Mouse (Mus musculus) lung, embryonic 15.5 days (tissue): ENCODE data around the gene Btbd35f6. TPM values are rescaled to one million over a fixed set of nuclear protein-coding genes. Genes with fewer than 3 reads are reported as not detected.
"Not testable (repeated sequence)": the region's sequence is repeated elsewhere in the genome, so short reads cannot be mapped to it uniquely, and the experiment has no call there.

ENCODE experiments used
- ATAC-seq: fragments of 200-750 bp; cut with Nextera tagmentation; 2 replicates; pipeline ENCODE4 v1.8.0; 2017; ENCODE audit warnings: moderate number of reproducible peaks, borderline replicate concordance; ENCODE audit not compliant: low FRiP score, low TSS enrichment; ENCODE audit errors: extremely low read depth
- H3K27ac ChIP-seq: fragments of 300-500 bp; sonication (generic); 2 replicates; pipeline ENCODE4 v1.5.1; 2015; ENCODE audit warnings: moderate library complexity, mild to moderate bottlenecking, inconsistent platforms
- H3K27me3 ChIP-seq: fragments of 300-500 bp; sonication (generic); 2 replicates; pipeline ENCODE4 v1.6.1; 2015; ENCODE audit warnings: inconsistent platforms
- H3K36me3 ChIP-seq: fragments of 300-500 bp; sonication (generic); 2 replicates; pipeline ENCODE4 v1.6.1; 2015; ENCODE audit warnings: inconsistent platforms
- H3K4me1 ChIP-seq: fragments of 300-500 bp; sonication (generic); 2 replicates; pipeline ENCODE4 v1.6.1; 2015; ENCODE audit warnings: inconsistent platforms
- H3K4me2 ChIP-seq: fragments of 300-500 bp; sonication (generic); 2 replicates; pipeline ENCODE4 v1.6.1; 2015; ENCODE audit warnings: inconsistent platforms, mild to moderate bottlenecking, moderate library complexity
- H3K4me3 ChIP-seq: fragments of 300-500 bp; sonication (generic); 2 replicates; pipeline ENCODE4 v1.5.1; 2015; ENCODE audit warnings: mild to moderate bottlenecking, inconsistent platforms
- H3K9ac ChIP-seq: fragments of 300-500 bp; sonication (generic); 2 replicates; pipeline ENCODE4 v1.6.1; 2015; ENCODE audit warnings: inconsistent platforms
- H3K9me3 ChIP-seq: fragments of 300-500 bp; sonication (generic); 2 replicates; pipeline ENCODE4 v1.6.1; 2016; ENCODE audit warnings: inconsistent platforms
- WGBS: fragments of 180-500 bp; shearing (Covaris S2); methylation state at CpG from one replicate; pipeline ENCODE4 v1.1.7; 2015; 5-methylcytosine and 5-hydroxymethylcytosine counted together
- polyA plus RNA-seq: library from polyadenylated mRNA; unstranded; fragments of >200 nt; fragmentation: Nextera tagmentation; extraction: Ambion mirVana; gene quantifications from 2 replicates; pipeline ENCODE4 v1.2.1, GENCODE M21; 2015

Btbd35f6 gene
- polyA plus RNA-seq: not detected in 2 replicates

DNA sequence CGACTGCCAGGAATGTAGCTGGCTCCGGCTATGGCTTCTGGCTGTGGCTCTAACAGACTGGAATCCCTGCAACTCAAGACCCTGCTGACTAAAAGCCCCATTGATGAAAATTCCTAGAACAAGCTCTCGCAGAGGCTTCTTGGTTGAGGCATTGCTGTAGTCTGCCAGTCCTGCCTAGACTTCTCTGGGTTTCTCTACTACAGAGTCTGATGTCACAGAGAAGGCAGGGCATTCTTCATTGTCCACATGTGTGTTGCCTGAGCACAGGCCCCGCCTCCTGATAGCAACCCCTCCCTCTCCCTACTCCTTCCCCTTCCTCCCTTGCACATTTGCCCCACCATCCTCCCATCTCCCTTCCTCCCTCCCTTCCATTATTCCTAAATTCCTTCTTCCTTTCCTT lies at the start of gene Btbd35f6:
Gene Btbd35f6 (minus strand): TSS at position 101 of the 400 bp plus-strand sequence.
- not testable (repeated sequence) for H3K36me3 ChIP-seq, H3K4me3 ChIP-seq, H3K27me3 ChIP-seq, H3K4me2 ChIP-seq, ATAC-seq, H3K9ac ChIP-seq, H3K9me3 ChIP-seq, H3K27ac ChIP-seq, H3K4me1 ChIP-seq
- WGBS: 55% methylated on average over 2 of the region's 4 CpGs

DNA sequence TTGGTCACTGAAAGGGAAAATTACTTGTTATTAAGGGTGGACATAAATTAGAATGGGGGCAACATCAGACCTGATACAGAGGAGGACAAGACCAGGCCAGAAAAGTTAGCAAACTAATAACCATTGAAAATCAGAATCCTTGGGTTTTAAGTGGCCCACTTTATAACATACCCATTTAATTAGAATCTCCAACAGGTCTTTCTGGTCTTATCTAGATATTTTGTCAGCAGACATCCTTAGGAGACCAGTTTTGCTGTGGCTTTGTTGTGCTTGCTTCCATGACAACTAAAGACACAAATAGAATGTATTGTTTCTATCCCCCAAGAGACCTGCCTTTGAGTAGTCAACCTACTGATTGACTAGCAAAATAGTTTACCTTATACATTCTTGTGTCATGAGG lies 30.4 kb upstream of the Btbd35f6 start, which contains the start of gene Gm21870:
Gene Gm21870 (minus strand): TSS at position 101 of the 400 bp plus-strand sequence.
- H3K9me3 ChIP-seq, H3K4me2 ChIP-seq, H3K27me3 ChIP-seq, H3K27ac ChIP-seq, H3K9ac ChIP-seq, ATAC-seq, H3K36me3 ChIP-seq, H3K4me3 ChIP-seq, H3K4me1 ChIP-seq: not testable (repeated sequence)

DNA sequence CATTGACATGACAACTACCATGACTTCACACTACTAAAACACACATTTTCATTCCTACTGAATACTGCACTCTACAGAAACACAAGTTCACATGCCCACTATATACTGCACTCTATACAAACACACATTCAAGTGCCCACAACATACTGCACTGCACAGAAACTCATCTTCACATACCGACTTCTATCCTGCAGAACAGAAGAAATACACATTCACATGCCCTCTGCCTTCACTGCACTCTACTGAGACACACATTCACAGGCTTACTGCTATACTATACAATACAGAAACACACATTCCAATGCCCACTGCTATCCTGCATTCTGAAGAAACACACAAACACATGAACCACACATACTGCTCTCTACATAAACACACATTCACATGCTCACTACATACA lies 26.1 kb downstream of the Btbd35f6 start:
- not testable (repeated sequence) for H3K9ac ChIP-seq, H3K4me1 ChIP-seq, H3K27ac ChIP-seq, H3K36me3 ChIP-seq, H3K27me3 ChIP-seq, H3K4me3 ChIP-seq, H3K9me3 ChIP-seq, H3K4me2 ChIP-seq, ATAC-seq
- WGBS: no CpG with 5 or more reads among the region's 1 CpGs

DNA sequence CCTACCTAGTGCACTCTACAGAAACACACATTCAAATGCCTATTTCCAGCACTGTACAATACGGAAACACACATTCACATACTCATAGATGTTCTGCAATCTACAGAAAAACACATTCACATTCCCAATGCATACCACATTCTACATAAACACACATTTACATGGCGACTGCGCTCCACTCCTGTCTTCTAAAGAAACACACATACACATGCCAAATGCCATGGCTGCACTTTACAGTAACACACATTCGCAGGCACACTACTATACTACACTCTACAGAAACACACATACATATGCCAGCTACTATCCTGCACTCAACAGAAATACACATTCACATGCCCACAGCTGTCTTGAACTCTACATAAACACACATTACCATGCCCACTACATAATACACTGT lies 28.1 kb downstream of the Btbd35f6 start:
- not testable (repeated sequence) for H3K4me2 ChIP-seq, H3K9ac ChIP-seq, H3K27ac ChIP-seq, H3K36me3 ChIP-seq, H3K9me3 ChIP-seq, ATAC-seq, H3K4me3 ChIP-seq, H3K4me1 ChIP-seq, H3K27me3 ChIP-seq
- WGBS: 76% methylated on average over 4 of the region's 4 CpGs

DNA sequence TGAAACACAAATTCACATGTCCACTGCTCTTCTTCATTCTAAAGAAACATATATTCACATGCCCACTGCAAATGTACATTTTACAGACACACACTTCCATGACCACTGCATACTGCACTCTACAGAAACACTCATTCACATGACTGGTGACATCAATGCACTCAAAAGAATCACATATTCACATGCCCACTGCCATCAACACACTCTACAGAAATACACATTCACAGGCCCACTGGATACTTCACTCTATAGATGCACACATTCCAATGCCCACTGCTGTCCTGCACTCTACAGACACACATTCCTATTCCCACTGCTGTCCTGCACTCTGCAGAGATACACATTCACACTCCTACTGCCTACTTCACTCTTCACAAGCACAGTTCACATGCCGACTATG lies 30.0 kb downstream of the Btbd35f6 start:
- not testable (repeated sequence) for H3K36me3 ChIP-seq, H3K9me3 ChIP-seq, H3K4me2 ChIP-seq, H3K9ac ChIP-seq, H3K4me1 ChIP-seq, H3K27me3 ChIP-seq, H3K27ac ChIP-seq, ATAC-seq, H3K4me3 ChIP-seq
- WGBS: no CpG with 5 or more reads among the region's 1 CpGs

DNA sequence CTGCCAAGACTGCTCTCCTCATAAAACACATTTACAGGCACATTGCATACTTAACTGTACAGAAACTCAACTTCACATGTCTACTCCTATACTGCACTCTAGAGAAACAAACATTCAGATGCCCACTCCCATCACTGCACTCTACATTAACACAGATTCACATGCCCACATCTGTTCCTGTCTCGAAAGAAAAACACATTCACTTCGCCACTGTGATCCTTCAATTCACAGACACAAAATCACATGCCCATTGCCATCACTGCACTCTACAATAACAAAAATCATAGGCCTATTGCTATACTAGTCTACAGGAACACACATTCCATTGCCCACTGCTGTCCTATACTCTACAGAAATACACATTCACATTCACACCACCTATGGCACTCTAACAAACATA lies 30.9 kb downstream of the Btbd35f6 start:
- H3K4me2 ChIP-seq, H3K4me3 ChIP-seq, H3K36me3 ChIP-seq, H3K27ac ChIP-seq, H3K4me1 ChIP-seq, H3K9me3 ChIP-seq, ATAC-seq, H3K27me3 ChIP-seq, H3K9ac ChIP-seq: not testable (repeated sequence)
- WGBS: 75% methylated on average over 2 of the region's 2 CpGs

Other genes starting within 250 kb of the Btbd35f6 start
- not detected in 2 replicates for gene Gm21870, start 30.3 kb upstream of the Btbd35f6 start, polyA plus RNA-seq
- gene Btbd35f9, start 205.0 kb upstream of the Btbd35f6 start, polyA plus RNA-seq: not detected in 2 replicates